Comparison of ENCODE assay signal across 8 mouse cellular contexts in the genomic region with DNA sequence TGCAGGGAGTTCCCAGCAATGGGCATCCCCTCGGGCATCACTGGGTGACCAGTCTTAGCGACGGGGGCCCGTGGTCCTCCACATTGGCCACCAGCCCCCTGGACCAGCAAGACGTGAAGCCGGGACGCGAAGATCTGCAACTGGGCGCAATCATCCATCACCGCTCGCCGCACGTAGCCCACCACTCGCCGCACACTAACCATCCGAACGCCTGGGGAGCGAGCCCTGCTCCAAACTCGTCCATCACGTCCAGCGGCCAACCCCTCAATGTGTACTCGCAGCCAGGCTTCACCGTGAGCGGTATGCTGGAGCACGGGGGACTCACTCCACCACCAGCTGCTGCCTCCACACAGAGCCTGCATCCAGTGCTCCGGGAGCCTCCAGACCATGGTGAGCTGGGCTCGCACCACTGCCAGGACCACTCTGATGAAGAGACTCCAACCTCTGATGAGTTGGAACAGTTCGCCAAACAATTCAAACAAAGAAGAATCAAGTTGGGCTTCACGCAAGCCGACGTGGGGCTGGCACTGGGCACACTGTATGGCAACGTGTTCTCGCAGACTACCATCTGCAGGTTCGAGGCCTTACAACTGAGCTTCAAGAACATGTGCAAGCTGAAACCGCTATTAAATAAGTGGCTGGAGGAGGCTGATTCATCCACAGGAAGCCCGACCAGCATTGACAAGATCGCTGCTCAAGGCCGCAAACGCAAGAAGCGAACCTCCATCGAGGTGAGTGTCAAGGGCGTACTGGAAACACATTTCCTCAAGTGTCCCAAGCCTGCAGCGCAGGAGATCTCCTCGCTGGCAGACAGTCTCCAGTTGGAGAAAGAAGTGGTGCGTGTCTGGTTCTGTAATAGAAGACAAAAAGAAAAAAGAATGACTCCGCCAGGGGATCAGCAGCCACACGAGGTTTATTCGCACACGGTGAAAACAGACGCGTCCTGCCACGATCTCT. TPM values are rescaled to one million over a fixed set of nuclear protein-coding genes. Genes with fewer than 3 reads are reported as not detected.
DNase-seq lines count a peak whose midpoint lies in the region; ATAC-seq lines count a peak whose summit lies in the region.

No protein-coding gene starts in this region.

- peak overlapping the region; percentile 47 for H3K4me3 ChIP-seq in embryonic facial prominence, embryonic 14.5 days (ENCODE audit: low read depth, low read length)
- H3K4me3 ChIP-seq in intestine, embryonic 16.5 days (ENCODE audit: low read length): peak overlapping the region; percentile 43
- H3K4me3 ChIP-seq in neural tube, embryonic 15.5 days (replicated peaks): peak overlapping the region; percentile 54

- 29% methylated on average over 48 of the region's 52 CpGs for WGBS in embryonic facial prominence, embryonic 14.5 days
- 21% methylated on average over 52 of the region's 52 CpGs for WGBS in intestine, embryonic 16.5 days
- whole genome bisulfite sequencing in neural tube, embryonic 15.5 days: 20% methylated on average over 52 of the region's 52 CpGs

- H3K4me2 ChIP-seq in embryonic facial prominence, embryonic 14.5 days (ENCODE audit: low read depth, low read length): peak overlapping the region; percentile 60
- H3K4me2 ChIP-seq in intestine, embryonic 16.5 days (ENCODE audit: low read depth, low read length): peak overlapping the region; percentile 71
- H3K4me2 ChIP-seq in neural tube, embryonic 15.5 days: peak overlapping the region; percentile 60

- ATAC-seq in embryonic facial prominence, embryonic 14.5 days (ENCODE audit: low read depth): peak; percentile 35; the same call in 1 of the 2 replicates
- ATAC-seq in intestine, embryonic 16.5 days: peak; percentile 56
- ATAC-seq in neural tube, embryonic 15.5 days (ENCODE audit: low FRiP score): peak; percentile 53
- no peak for ATAC-seq in monocyte, adult 5-6 weeks (replicated peaks; ENCODE audit: insufficient number of reproducible peaks, low FRiP score, low TSS enrichment, poor library complexity, severe bottlenecking)

- no peaks in the 10 kb centered on the region for H3K9me3 ChIP-seq in embryonic facial prominence, embryonic 14.5 days (ENCODE audit: control insufficient read depth, low read length)
- no peaks in the 10 kb centered on the region for H3K9me3 ChIP-seq in intestine, embryonic 16.5 days (ENCODE audit: control insufficient read depth, low read length)
- H3K9me3 ChIP-seq in neural tube, embryonic 15.5 days (replicated peaks): no peaks in the 10 kb centered on the region

- peak overlapping the region; percentile 13; the same call in 1 of the 2 replicates for H3K27ac ChIP-seq in embryonic facial prominence, embryonic 14.5 days (replicated peaks; ENCODE audit: low read depth, low read length)
- H3K27ac ChIP-seq in intestine, embryonic 16.5 days (ENCODE audit: low read length): no peak overlapping the region
- H3K27ac ChIP-seq in neural tube, embryonic 15.5 days (replicated peaks): peak overlapping the region; percentile 86

- no peaks in the 10 kb centered on the region for H3K36me3 ChIP-seq in embryonic facial prominence, embryonic 14.5 days (ENCODE audit: control insufficient read depth, insufficient read depth, low read length)
- no peaks in the 10 kb centered on the region for H3K36me3 ChIP-seq in intestine, embryonic 16.5 days (ENCODE audit: control insufficient read depth, insufficient read depth, low read length)
- H3K36me3 ChIP-seq in neural tube, embryonic 15.5 days: no peaks in the 10 kb centered on the region

- peaks cover 23% of the 10 kb centered on the region for H3K27me3 ChIP-seq in embryonic facial prominence, embryonic 14.5 days (replicated peaks; ENCODE audit: control insufficient read depth, insufficient read depth, low read length)
- peaks cover 16% of the 10 kb centered on the region for H3K27me3 ChIP-seq in intestine, embryonic 16.5 days (replicated peaks; ENCODE audit: control insufficient read depth, insufficient read depth, low read length)
- no peaks in the 10 kb centered on the region for H3K27me3 ChIP-seq in neural tube, embryonic 15.5 days (replicated peaks)

- H3K4me1 ChIP-seq in embryonic facial prominence, embryonic 14.5 days (ENCODE audit: control insufficient read depth, insufficient read depth, low read length): no peaks in the 10 kb centered on the region
- H3K4me1 ChIP-seq in intestine, embryonic 16.5 days (ENCODE audit: control insufficient read depth, insufficient read depth, low read length): 0 out of 2 replicates have a peak, but pooled peaks cover 2% of the 10 kb centered on the region
- no peaks in the 10 kb centered on the region for H3K4me1 ChIP-seq in neural tube, embryonic 15.5 days

- DNase-seq in left cerebral cortex, postnatal 4 days: peak; percentile 20
- no peak for DNase-seq in left cerebral cortex, adult 11 months (ENCODE audit: low spot score)
- peak; percentile 1 for DNase-seq in embryonic facial prominence, embryonic 14.5 days (ENCODE audit: low spot score)
- no peak for DNase-seq in cerebellum, adult 9-11 months
- no peak for DNase-seq in thymus, postnatal 4 days

- intact Hi-C loops in left cerebral cortex, postnatal 4 days (cut with DNase I): loop anchor here (10.0 kb wide), 1 partner anchor 100 kb away; no protein-coding TSS in a partner anchor

- peak overlapping the region; percentile 54 for H3K9ac ChIP-seq in embryonic facial prominence, embryonic 14.5 days (ENCODE audit: low read depth, low read length)
- H3K9ac ChIP-seq in intestine, embryonic 16.5 days (ENCODE audit: low read depth, low read length): no peak overlapping the region
- H3K9ac ChIP-seq in neural tube, embryonic 15.5 days (replicated peaks): peak overlapping the region; percentile 45

RNA-seq across cellular contexts. Expression of gene Pou3f4, which starts 0.8 kb away (rescaled TPM):
- total RNA-seq in left cerebral cortex, postnatal 4 days (2021): 1 to 10 TPM; 5.7 to 9.2 TPM
- 4.1 and 5.2 TPM in 2 replicates for polyA plus RNA-seq in embryonic facial prominence, embryonic 14.5 days (2014; fragmentation: Nextera tagmentation; extraction: Ambion mirVana)
- polyA plus RNA-seq in intestine, embryonic 16.5 days (2015; fragmentation: Nextera tagmentation; extraction: Ambion mirVana): 0.17 and 0.21 TPM in 2 replicates
- polyA plus RNA-seq in neural tube, embryonic 15.5 days (2015; fragmentation: Nextera tagmentation; extraction: Ambion mirVana): 5.4 and 6.3 TPM in 2 replicates
- total RNA-seq in monocyte, adult 5-6 weeks (2017): not detected in 3 replicates

Comparison
In these comparisons a context has a peak if more than half of its experiments do, and no peak if none do; other contexts are left out.
1. DNase-seq: peak in left cerebral cortex, postnatal 4 days (single experiment) and embryonic facial prominence, embryonic 14.5 days (single experiment); none in left cerebral cortex, adult 11 months (single experiment), cerebellum, adult 9-11 months (single experiment) and thymus, postnatal 4 days (single experiment).
2. Peak in every context shown above with its lines, with median percentiles within 50 percentile points of each other: H3K4me2 ChIP-seq and H3K4me3 ChIP-seq.